Mouse (Mus musculus): ENCODE measurements at regions not wholly inside any gene's neighbourhood (a gene's known extent, or its start where the extent isn't known, plus 50 kb on each side); places are given as distances from the start of the nearest gene placed in this dataset.

DNA sequence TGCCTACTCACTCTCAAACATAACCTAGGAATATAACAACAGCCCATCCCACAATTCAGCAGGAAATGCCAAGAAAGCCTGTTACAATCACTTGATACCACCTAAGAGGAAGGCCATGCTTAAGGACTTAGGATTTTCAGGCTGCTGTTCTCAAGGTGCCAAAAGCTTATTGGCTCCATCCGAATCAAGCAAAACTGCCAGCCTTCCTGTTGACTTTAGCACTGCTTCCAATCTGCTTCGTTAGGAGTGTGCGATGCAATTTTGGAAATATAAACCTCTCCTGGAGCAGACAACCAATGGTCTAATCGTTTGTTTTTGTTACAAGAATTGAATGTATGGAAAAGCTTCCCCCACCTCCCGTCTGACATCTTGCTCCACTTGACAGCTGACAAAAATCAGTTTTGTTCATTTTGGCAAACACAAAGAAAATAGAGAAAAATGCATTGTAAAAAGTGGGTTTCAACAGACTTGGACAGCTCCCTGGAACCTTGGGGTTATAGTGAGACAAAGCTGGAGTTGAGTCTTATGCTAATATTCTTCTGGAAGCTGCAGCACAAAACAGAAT is 2620.0 kb upstream of the Gm7489 start:
- DNase-seq = no peak

DNA sequence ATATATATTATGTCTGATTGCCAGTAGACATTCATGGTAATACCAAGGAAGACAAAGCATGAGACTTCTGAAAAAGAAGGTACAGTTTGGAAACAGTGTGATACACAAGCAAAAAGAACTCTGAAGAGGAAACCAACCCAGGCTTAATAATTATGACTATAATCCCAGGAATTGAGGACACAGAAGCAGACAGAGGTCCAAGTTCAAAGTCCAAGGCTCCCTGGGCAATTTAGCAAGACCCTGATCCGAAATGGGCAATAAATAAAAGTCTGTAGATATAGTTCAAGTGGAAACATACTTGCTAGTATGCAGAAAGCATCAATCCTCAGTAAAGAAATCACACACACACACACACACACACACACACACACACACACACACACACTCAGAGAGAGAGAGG is 2618.7 kb upstream of the Gm7489 start:
- DNase-seq = no peak

DNA sequence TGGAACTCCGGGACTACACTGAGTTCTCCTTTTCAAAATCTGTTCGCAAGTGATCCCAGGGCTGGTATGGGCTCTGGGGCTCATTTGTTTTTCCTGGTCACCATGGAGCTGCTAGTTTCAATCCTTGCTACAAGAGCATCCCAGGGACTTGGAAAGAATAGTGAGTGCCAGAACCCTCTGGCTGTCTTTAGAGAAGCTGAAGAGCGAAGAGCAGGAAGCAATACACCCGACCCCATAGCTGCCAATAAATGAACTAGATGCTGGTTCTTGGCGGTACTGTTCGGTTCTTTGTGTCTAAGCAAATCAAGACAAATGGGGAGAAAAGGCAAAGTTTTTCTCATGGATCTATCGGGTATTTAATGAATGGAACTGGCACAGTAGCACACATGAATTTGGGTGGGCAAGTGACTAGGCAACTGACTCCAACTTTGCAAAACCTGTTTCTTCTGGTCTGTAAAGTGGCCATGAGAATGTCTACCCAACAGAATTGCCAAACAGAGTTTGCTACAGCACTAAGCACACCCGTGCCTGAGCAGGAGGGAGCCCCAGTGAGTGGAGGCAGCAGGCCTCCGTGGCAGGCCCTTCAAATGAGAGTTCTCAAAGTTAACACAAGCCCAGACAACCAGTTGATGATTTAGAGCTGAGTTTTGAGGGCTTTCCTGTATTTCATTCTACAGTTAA is 2612.9 kb upstream of the Gm7489 start:
- no peak for DNase-seq

DNA sequence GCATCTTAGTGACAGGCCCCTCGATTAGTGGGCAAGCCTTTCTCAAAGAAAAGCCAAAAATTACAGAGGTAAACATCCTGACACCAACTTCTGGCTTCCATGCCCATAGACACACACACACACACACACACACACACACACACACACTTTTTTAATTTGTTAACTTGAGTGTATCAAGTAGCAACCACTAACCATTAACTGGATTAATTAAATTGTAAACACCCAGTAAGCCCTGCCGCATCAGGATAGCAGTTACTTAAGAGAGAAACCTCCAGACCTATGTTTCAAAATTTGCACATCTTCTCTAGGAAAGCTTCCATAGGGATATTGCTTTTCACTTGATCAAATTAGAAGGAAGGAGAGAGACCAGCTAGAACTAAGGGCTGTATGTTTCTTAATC is 2599.4 kb upstream of the Gm7489 start:
- DNase-seq = no peak

DNA sequence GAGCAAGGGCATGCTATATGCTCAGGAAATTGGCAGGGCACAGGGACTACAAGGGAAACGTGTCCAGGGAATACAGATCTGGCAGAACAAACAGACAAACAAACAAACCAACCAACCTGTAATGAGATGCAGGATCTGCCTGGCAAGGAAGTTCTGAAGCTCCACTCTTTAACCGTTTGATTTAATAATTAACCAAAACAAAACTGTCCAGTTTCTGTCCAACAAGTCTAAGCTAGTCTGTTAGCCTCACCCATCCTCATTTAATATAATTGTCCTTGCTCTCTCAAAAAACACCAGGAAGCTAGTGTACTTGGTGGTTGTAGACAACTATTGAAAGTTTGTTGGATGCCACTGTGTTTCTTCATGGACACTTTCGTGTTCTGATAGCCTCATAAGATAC is 2598.4 kb upstream of the Gm7489 start:
- no peak for DNase-seq

DNA sequence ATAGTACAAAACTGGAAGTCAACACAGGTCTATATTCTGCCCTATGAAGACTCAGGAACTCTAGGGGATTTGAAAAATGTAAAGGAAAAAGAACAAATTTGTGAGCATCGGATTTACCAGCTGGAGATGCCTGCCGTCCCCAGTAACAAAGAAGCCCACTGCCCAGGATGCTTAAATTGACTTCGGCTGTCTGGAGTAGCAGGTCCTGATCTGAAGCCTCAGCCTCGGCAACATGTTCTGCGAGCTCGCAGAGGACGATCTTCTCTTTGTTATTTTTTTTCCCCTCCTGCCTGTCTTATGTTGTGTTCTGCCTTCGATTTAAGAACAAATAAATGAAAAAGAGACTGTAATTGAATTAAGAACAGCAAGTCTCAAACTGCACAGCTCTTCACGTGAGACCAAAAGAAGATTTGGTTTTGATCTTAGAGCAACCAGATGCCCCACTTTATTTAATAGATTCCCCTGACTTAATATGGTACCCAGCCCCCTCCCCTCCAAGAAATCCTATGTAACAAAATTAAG is 2595.7 kb upstream of the Gm7489 start:
- no peak for DNase-seq

DNA sequence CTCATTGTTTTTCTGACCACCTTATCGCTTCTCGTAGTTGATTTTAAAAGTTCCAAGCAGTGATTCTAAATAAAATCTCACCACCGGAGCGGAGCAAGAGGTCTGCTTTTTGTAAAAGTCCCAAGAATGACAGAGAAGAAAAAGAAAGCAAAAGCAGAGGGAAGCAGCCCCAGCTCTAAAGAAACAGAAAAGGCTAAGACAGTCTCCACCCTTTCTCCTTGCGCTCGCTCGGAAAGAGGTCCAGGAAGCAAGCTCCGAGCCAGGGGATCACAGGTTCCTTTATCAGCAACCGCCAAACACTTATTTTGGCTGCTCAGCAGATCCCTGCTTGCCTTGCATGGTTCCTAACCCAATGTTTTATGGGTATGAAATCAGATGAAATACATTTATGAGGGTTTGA is 2594.8 kb upstream of the Gm7489 start:
- DNase-seq = no peak

DNA sequence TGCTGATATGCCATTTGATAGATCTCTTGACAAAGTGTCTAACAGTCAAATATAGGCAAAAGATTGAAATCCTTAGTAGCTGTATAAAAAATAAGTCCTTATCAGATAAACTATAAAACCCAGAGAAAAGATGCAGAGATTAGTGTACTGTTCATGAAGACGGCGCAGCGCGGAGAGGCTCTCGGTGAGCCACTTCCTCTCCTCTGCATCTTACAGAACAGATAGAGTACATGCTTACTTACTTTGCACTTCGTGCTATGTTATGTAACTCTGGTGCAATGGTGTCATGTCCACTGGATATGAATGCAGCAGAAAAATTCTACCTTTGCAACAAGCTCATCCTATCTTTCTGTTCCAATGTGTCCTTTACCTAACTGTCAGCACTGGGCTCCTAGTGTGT is 2593.5 kb upstream of the Gm7489 start:
- DNase-seq = no peak

DNA sequence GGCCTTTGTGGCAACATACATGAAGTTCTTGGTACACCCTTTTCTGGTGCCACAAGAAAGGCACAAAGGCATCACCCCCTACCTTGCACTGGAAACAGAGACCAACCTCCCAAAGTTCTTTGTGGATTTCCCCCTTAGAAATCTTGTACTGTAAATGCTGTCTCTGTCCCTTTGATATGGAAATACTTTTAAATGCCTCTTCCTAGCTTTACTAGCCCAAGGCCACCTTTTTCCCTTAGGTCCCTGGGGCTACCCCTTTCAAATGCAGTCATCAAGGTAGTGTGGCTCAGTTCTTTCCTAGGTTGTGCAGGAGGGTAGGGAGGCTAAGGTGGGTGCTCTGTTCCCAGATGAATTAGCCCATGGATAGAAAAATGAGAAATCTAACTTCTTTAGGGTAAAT is 2587.9 kb upstream of the Gm7489 start:
- DNase-seq = no peak

DNA sequence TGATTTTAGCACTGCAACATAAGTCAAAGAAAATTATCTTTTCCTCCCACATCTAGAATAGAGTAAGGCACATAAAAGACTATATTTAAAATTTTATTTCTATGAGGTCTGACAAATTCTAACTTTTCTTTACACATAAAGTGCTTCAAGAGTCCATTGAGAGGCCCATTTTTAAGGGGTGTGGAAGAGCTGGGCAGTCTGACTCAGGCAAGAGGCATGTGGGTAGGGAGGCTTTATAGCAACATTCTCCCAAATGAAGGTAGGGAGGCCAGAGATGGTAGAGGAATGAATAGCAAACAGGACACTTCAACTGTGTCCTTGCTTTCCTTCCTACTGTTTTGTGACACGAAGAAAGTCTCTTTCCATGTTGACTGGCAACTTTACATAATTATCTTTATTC is 2566.6 kb upstream of the Gm7489 start:
- no peak for DNase-seq

DNA sequence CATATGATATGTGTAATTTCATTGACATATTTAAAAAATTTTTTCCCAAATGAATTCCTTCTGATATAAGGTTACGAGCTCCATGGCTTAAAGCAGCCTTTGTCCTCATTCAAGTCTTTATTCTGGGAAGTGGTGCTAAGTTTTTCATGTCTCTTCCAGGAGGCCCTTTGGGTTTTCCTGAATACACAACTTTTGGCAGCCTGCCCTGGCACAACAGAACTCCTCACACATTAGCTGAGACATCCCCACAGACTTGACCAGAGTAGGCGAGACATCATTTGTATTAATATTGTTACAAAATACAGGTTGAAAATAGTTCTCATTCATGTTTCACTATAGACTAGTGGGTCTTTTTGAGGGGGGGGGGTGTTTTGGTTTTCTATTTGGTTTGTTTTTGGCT is 2565.9 kb upstream of the Gm7489 start:
- peak; percentile 37 for DNase-seq

DNA sequence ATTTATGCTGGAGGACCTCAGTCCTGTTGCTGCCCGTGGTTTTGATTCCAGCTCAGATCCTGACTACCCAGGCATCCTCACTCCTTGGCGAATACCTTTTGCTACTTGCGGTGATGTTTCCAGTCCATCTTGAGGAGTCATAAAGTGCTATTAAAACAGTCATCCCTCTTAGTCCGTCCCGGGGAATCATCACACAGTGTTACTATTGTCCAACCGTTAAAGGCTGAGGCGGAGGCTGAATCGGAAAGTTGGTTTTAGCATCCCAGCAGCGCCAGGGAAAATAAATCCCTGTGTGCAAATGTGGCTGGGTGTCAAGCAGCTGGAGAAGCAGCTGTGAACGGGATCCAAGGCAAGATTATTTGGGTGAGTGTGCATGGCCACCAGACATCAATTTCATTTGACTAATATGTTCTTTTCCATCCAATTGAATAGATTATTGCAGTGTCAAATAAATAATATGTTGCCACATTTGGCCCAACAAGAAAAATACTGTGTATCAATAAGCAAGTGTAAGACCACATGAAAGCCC is 2564.3 kb upstream of the Gm7489 start:
- no peak for DNase-seq

DNA sequence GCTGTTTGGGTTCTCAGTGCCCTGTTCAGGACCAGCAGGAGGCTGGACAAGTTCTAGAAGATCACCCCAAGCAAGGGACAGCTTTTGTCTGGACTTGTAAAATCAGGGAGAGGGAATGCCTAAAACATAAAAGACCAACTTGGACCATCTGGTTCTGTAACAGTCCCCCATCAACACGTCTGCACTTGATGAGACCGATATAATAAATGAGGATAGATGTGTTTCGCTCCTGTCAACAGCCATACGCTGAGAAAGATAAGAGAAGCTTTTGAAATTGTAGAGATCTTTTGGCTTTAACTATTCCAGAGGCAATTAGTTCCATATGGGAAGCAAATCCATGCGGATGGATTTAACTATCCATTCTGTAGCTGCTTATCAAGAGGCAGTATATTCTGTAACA is 2561.4 kb upstream of the Gm7489 start:
- DNase-seq = no peak

DNA sequence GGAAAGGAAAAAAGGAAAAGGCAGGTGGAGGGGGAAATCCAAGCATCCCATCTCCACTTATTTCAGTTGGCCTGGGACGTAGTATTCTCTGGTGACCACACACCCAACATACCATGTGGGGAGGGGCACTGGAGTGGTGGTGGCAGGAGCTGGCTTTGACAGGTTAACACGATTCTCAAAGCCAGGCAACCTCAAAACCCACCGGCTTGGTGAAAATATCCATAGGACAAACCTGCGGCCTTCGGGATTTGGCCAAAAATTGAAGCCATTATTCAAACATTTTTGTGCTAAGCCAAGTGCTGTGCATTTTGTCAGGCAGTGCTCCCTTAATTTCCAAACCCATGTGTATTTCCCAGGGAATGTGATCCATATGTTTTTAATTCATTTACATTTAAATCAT is 2560.5 kb upstream of the Gm7489 start:
- DNase-seq = no peak

DNA sequence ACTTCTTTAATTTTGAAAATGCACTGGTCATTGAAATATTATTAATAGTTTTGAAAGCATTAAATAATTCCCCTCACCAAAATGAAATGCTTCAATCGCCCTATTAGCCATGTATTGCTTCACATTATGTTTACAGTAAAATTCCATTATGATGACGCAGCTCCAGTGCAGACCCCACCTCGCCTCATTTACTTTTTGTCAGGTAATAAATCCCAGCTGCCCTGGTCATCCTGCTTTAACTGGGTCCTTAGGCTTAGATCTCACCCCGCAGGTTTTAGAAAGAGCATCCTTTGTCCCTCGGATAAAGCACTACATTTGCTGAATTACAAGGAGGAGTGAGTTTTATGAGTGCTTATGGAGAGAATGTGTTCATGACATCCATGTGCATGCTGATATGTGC is 2557.0 kb upstream of the Gm7489 start:
- DNase-seq = no peak

DNA sequence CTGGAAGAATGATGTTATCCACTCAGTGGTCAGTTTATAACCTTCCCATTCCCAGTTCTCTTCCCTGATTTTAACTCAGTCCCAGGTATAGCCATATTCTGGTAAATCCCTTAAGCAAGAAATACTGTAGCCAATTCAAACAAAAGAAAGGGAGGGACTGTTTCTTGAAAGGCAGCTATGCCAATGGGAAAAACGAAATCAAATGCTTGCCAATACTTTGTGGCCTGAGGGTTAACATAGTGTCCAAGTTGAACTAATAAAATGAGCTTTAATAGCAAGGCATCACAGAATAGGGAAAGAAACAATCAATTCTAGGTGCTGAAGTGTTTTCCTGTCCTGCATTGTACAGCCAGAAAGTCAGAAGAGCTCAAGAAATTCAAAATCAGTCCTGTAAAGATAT is 2548.3 kb upstream of the Gm7489 start:
- no peak for DNase-seq

DNA sequence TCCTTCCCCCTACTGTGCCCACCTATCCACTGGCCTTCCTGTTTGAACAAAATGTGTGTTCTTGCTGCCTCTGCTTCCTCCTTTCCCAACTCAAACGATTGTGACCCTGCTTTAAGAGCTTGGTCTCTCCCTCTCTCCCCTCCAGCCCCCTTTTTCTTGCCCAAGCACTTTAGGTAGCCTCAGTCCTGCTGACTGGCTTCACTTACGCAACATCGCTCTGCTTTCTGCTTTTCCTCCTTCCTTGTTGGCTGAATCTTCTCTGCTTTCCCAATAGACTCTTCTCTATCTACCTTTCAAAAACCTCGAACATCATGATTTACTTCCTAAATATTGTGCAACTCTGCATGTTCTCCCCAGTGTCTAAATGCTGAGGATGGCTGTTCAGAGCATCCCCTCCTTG is 2538.4 kb upstream of the Gm7489 start:
- no peak for DNase-seq

DNA sequence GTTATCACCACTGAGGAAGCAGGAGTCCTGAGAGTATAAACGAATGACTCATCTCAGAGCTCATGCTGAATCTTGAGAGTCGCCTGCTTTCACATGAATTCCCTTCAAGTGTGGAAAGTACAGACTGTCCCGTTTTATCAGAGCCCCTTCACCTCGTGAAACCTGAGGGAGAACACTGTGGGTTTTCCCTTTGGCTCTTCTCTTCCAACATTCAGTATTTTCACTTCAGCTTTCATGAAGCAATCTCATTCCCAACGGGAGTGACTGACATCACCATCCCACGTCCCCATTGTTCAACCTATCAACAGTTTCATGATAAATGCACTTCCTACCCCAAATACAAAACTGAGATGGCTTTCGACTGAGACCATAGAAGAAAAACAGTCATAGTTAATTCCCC is 2521.3 kb upstream of the Gm7489 start:
- DNase-seq = no peak

DNA sequence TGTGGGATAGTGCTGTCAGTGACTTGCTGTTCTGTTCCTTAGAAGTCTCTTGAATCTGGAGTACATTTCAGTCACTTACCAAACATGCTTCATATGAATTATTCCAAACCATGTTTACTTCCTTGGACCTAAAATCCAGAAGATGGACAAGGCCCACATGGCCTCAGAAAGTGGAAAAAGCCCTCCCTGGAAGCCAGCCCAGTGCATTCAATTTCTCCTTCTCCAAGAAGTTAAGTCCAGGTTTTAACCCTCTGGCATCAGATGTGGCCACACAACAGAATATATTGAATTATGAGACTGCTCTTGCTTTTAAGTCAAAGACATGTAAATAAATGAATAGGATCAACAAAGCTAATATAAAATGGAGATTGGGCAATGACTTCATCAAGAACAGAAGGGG is 2513.5 kb upstream of the Gm7489 start:
- DNase-seq = no peak

DNA sequence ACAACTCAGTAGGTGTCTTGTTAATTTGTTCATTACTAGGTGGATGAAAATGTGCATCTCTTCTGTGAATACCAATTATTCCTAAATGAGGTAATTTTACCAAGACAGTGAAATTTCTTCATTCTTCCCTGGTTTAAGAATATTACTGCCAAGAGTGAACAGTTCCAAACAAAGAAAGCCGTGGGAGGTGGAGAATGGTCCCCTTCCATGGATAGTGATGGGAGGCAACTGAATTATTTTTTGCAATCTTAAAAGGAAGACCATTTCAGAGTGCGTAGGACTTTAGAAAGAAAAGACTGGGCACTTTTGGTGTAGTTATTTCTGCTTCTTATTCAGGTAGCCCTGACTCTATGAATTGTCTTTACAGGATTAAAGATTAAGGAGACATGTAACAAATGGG is 2494.3 kb upstream of the Gm7489 start:
- no peak for DNase-seq

DNA sequence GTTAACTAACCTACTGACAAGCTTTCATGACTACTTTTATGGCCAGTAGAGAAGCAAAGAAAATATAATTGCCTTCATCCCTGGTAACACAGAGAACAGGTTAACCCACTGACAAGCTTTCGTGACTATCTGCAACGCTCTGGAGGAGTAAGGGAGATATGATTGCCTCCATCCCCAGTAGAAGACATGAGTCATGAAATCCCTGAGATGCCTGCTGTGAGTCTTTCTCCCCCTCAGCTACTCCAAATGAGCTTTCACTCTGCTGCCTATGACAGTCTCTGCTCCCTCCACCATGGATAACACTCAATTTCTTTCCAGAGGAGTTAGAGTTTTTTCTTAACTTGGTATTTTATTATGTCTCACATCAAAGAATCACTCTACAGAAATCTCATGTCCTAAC is 2493.4 kb upstream of the Gm7489 start:
- DNase-seq = no peak

DNA sequence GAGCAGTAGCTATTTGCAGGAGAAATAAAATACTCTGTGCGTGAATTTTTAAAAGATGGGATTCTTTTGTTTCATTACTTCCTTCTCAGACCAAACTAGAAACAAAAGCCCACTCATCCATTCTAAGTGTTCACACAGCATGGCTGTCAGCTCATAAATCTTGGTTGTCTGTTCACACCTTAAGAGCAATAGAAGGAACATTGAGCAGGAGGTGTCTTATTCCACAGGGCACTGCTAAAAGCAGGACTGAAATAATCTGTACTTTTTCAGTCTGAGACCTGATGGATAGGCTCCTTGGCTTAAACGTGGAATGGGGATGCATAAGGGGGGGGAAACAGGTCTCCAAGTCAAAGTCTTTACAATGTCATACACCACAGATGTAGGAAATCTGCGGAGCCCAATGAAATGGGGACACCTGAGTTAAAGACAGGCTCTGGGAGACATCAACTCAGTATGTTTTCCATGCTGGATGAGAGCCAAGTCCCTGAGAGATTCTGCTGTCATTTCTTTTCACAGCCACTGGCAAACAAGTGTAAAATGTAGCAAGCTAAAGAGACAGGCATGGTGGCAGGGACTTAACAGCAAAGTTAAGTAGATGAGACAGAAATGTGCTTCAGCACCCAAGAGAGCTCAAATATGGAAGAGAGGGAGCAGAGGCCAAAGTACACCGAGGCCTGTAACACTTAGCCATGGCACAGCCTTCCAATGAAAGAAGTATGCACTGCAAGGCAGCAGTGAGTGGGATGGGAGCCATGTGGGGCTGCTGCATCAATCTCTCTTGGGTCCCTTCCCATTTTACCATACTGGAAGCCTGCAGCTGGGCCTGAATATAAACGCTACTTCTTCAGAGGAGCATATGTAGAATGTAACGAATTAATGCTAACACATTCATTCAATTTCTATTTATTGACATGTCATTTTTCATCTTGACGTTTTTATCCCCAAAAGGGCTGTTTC is 2492.0 kb upstream of the Gm7489 start:
- DNase-seq = no peak

DNA sequence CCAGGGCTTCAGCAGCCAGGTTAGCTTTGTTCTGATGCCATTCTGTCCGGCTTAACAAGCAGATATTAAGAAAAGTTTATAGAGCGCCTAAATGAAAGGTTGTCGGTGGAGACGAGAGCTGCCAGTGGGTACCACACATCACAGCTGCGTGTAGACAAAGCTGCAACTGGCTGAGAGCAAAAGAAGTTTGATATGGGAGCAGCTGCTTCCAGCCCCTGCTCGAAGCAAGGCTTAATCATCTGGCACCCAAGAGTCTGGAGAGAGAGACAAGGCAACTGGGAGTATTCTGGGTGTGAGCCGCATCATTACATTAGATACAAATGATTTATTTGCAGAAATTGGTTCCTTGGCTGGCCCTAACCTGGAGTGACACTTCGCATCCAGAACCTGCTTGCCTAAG is 2488.7 kb upstream of the Gm7489 start:
- no peak for DNase-seq
